Mouse (Mus musculus): Measurements from ENCODE around the gene Gm11077.

- TF ChIP-seq CHD2 (IDR thresholded peaks at IDR 0.05; ENCODE audit: low read depth, low read length) (no peak), MAFK (IDR thresholded peaks at IDR 0.05; ENCODE audit: insufficient read depth, low read depth, low read length) (no peak), ZNF384 (IDR thresholded peaks at IDR 0.05; ENCODE audit: low read depth, low read length) (no peak)
Observed at GRCm38 (mm10) chr6:140799435-140800040, 70.5 kb downstream of the Gm11077 start.
